Mouse (Mus musculus) erythroblast, embryonic 14.5 days (primary cell): ENCODE results near the gene Epha6.

Experiments
- GATA1 ChIP-seq: IDR thresholded peaks from 2 replicates; pipeline ENCODE4 v1.6.1; 2012; ENCODE audit warnings: low read length, inconsistent platforms, mixed read lengths
- TAL1 ChIP-seq: IDR thresholded peaks from 3 replicates; pipeline ENCODE4 v1.6.1; 2012; ENCODE audit warnings: low read length, inconsistent platforms, mixed read lengths

DNA sequence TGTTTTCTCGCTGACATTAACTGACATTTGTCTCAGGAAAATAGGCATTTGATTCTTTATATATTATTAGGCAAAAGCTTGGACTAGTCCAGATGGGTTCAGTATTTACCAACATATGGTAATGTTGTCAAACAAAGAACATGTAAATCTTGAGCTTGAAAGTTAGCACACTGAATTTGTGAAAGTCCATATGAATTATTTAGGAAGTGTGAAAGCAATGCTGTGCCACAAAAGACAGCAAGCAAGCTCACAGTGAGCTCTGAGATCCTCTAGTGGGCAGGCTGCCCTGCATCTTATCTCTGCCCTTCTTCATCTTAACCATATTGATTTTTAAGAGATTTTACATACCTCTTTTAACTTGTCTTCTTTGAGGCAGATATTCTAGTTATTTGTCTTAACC, 510.0 kb downstream of the Epha6 start:
- no peak for TF ChIP-seq TAL1
- TF ChIP-seq GATA1, result no peak
